Mouse (Mus musculus) left cerebral cortex, adult 8-10 months (tissue): ENCODE data around the gene Krt36. TPM values are rescaled to one million over a fixed set of nuclear protein-coding genes. Genes with fewer than 3 reads are reported as not detected.

Experiments used
- DNase-seq, 2 experiments: peaks; one replicate each; pipeline ENCODE4 v3.0.0; 2022; ENCODE audit warnings: low spot score in 2 of 2
- total RNA-seq, 4 experiments: library from RNA; stranded (reverse); gene quantifications; 2 replicates each; pipeline ENCODE4 v1.2.4; 2022

Gene Krt36
- total RNA-seq, 4 experiments from 2014 or later = not detected

GRCm38 (mm10) chr11:100088378-100089025 is 16.9 kb downstream of the Krt36 start:
- peak in 1 of 2 experiments; percentile 23 for DNase-seq

- DNase-seq = no peak
Measured at GRCm38 (mm10) chr11:100087861-100088260, 17.6 kb downstream of the Krt36 start, which contains the start of gene Krt32. Krt32 (minus strand) TSS chr11:100088226.

GRCm38 (mm10) chr11:100073873-100074272 is 31.6 kb downstream of the Krt36 start:
- no peak for DNase-seq

GRCm38 (mm10) chr11:100067293-100068036 is 38.0 kb downstream of the Krt36 start:
- no peak for DNase-seq

- no peak for DNase-seq
Measured at GRCm38 (mm10) chr11:100066236-100067010, 39.0 kb downstream of the Krt36 start.

- no peak for DNase-seq
Measured at GRCm38 (mm10) chr11:100058875-100059274, 46.6 kb downstream of the Krt36 start.

- no peak for DNase-seq
Measured at GRCm38 (mm10) chr11:100055686-100056655, 49.5 kb downstream of the Krt36 start.

Other genes starting within 250 kb of the Krt36 start
- gene Gm11568, start 247.7 kb downstream of the Krt36 start, total RNA-seq = not detected
- not detected for gene Gm11559, start 241.2 kb downstream of the Krt36 start, total RNA-seq
- gene Krtap9-1, start 232.2 kb downstream of the Krt36 start, total RNA-seq = not detected
- not detected for gene Gm11567, start 226.4 kb downstream of the Krt36 start, total RNA-seq
- not detected for gene Krtap31-1, start 197.7 kb downstream of the Krt36 start, total RNA-seq
- not detected for gene Gm11565, start 190.9 kb downstream of the Krt36 start, total RNA-seq
- not detected for gene Krtap31-2, start 169.3 kb downstream of the Krt36 start, total RNA-seq
- not detected for gene Krtap9-5, start 157.2 kb downstream of the Krt36 start, total RNA-seq
- gene Krtap29-1, start 126.6 kb downstream of the Krt36 start, total RNA-seq = not detected
- not detected for gene Krtap16-1, start 119.0 kb downstream of the Krt36 start, total RNA-seq
- gene Krtap17-1, start 111.6 kb downstream of the Krt36 start, total RNA-seq = not detected
- gene Krt33a, start 89.4 kb downstream of the Krt36 start, total RNA-seq = not detected
- gene Krt33b, start 75.8 kb downstream of the Krt36 start, total RNA-seq = not detected
- gene Krt34, start 64.1 kb downstream of the Krt36 start, total RNA-seq = not detected
- not detected for gene Krt31, start 55.1 kb downstream of the Krt36 start, total RNA-seq
- not detected for gene Krt32, start 17.4 kb downstream of the Krt36 start, total RNA-seq
- not detected for gene Krt35, start 9.4 kb downstream of the Krt36 start, total RNA-seq
- not detected for gene Krt13, start 15.9 kb upstream of the Krt36 start, total RNA-seq
- gene Krt15, start 30.3 kb upstream of the Krt36 start, total RNA-seq = not detected
- gene Krt19, start 43.0 kb upstream of the Krt36 start, total RNA-seq = not detected
- gene Krt9, start 87.6 kb upstream of the Krt36 start, total RNA-seq = 1 to 10 TPM; 4.2 to 5.0 (median 4.4) TPM
- not detected for gene Krt14, start 101.9 kb upstream of the Krt36 start, total RNA-seq
- not detected for gene Krt16, start 143.3 kb upstream of the Krt36 start, total RNA-seq
- gene Krt17, start 155.4 kb upstream of the Krt36 start, total RNA-seq = under 1 TPM in 1 of 4 experiments, not detected in 3; 0.50 TPM
- gene Krt42, start 164.2 kb upstream of the Krt36 start, total RNA-seq = not detected
- 100 to 1,000 TPM; 753 to 824 (median 763) TPM for gene Eif1, start 214.3 kb upstream of the Krt36 start, total RNA-seq
- not detected for gene Gast, start 228.8 kb upstream of the Krt36 start, total RNA-seq